Mouse (Mus musculus) CH12.LX (cell line): Measurements from ENCODE around the gene Spast. TPM values are rescaled to one million over a fixed set of nuclear protein-coding genes. Genes with fewer than 3 reads are reported as not detected.

Experiments used
- DNase-seq: peaks from one replicate; pipeline ENCODE4 v3.0.0-alpha.2; 2013; ENCODE audit errors: extremely low read depth
- H3K27ac ChIP-seq: 2 replicates; pipeline ENCODE4 v1.5.1; 2012; ENCODE audit warnings: low read depth, mild to moderate bottlenecking, control low read depth, moderate library complexity; ENCODE audit not compliant: insufficient read depth
- H3K27me3 ChIP-seq: replicated peaks from 2 replicates; pipeline ENCODE3; 2012; ENCODE audit warnings: inconsistent platforms
- H3K36me3 ChIP-seq, 2 experiments: replicated peaks in 1 of 2; 2 replicates each; pipeline versions ENCODE3 to v1.6.1; 2012; ENCODE audit warnings: inconsistent platforms in 1 of 2, low read length in 1 of 2, mild to moderate bottlenecking in 1 of 2, mixed read lengths in 1 of 2, moderate library complexity in 1 of 2; ENCODE audit not compliant: control insufficient read depth in 1 of 2, insufficient read depth in 1 of 2
- H3K4me1 ChIP-seq, 2 experiments: 2 replicates each; pipeline ENCODE4 v1.6.1; 2012; ENCODE audit warnings: inconsistent platforms in 1 of 2, moderate library complexity in 1 of 2; ENCODE audit not compliant: insufficient read depth in 2 of 2, control insufficient read depth in 1 of 2
- H3K4me2 ChIP-seq: 2 replicates; pipeline ENCODE4 v1.6.1; 2012; ENCODE audit warnings: low read depth, mild to moderate bottlenecking, control low read depth; ENCODE audit not compliant: poor library complexity, insufficient read depth, severe bottlenecking
- H3K4me3 ChIP-seq, 3 experiments: fragments of 150-350 bp in 1 of 3; sonication (generic) in 1 of 3; replicated peaks in 1 of 3; 2 replicates each; pipeline versions ENCODE3 to v1.5.1; 2011 to 2012; ENCODE audit warnings: low read depth in 2 of 3, low read length in 2 of 3, mild to moderate bottlenecking in 2 of 3, moderate library complexity in 2 of 3, control low read depth in 1 of 3, improper control_type of control experiment in 1 of 3, inconsistent platforms in 1 of 3, mixed read lengths in 1 of 3; ENCODE audit not compliant: poor library complexity in 1 of 3
- H3K79me2 ChIP-seq: replicated peaks from 2 replicates; pipeline ENCODE4 v1.6.1; 2012; ENCODE audit warnings: mild to moderate bottlenecking, moderate library complexity; ENCODE audit not compliant: control insufficient read depth, poor library complexity, insufficient read depth, severe bottlenecking; ENCODE audit errors: extremely low read depth
- H3K9ac ChIP-seq: 2 replicates; pipeline ENCODE4 v1.6.1; 2012; ENCODE audit warnings: low read depth, mild to moderate bottlenecking, control low read depth, moderate library complexity; ENCODE audit not compliant: insufficient read depth
- H3K9me3 ChIP-seq: replicated peaks from 2 replicates; pipeline ENCODE3; 2012; ENCODE audit warnings: low read length, inconsistent platforms, mixed read lengths
- CHD1 ChIP-seq: IDR thresholded peaks from 2 replicates; pipeline ENCODE4 v1.6.1; 2012; ENCODE audit warnings: low read depth, low read length, improper control_type of control experiment, inconsistent platforms
- E2F4 ChIP-seq: IDR thresholded peaks from 2 replicates; pipeline ENCODE4 v1.6.1; 2011; ENCODE audit warnings: low read depth, low read length, improper control_type of control experiment; ENCODE audit not compliant: insufficient replicate concordance
- ELF1 ChIP-seq: IDR thresholded peaks from 2 replicates; pipeline ENCODE4 v1.6.1; 2014; ENCODE audit warnings: low read depth, mild to moderate bottlenecking, inconsistent platforms, low read length, improper control_type of control experiment
- EP300 ChIP-seq: IDR thresholded peaks from 2 replicates; pipeline ENCODE4 v1.6.1; 2011; ENCODE audit warnings: low read length, improper control_type of control experiment
- ETS1 ChIP-seq: conservative IDR thresholded peaks from 2 replicates; pipeline ENCODE4 v1.6.1; 2012; ENCODE audit warnings: low read depth, mild to moderate bottlenecking, inconsistent platforms, low read length, improper control_type of control experiment, moderate library complexity
- HCFC1 ChIP-seq: IDR thresholded peaks from 2 replicates; pipeline ENCODE4 v1.6.1; 2012; ENCODE audit warnings: low read depth, mild to moderate bottlenecking, inconsistent platforms, low read length, improper control_type of control experiment
- IRF4 ChIP-seq: IDR thresholded peaks from 2 replicates; pipeline ENCODE4 v1.6.1; 2014; ENCODE audit warnings: low read depth, mild to moderate bottlenecking, inconsistent platforms, low read length, improper control_type of control experiment
- JUN ChIP-seq: IDR thresholded peaks from 2 replicates; pipeline ENCODE4 v1.6.1; 2011; ENCODE audit warnings: low read depth, mild to moderate bottlenecking, low read length, improper control_type of control experiment, moderate library complexity; ENCODE audit not compliant: insufficient read depth
- JUND ChIP-seq: conservative IDR thresholded peaks from 2 replicates; pipeline ENCODE4 v1.6.1; 2011; ENCODE audit warnings: low read depth, low read length, improper control_type of control experiment
- KAT2A ChIP-seq: IDR thresholded peaks from 2 replicates; pipeline ENCODE4 v1.6.1; 2012; ENCODE audit warnings: low read length, improper control_type of control experiment, inconsistent platforms; ENCODE audit not compliant: insufficient replicate concordance
- MAFK ChIP-seq: IDR thresholded peaks from 2 replicates; pipeline ENCODE4 v1.6.1; 2011; ENCODE audit warnings: low read length, improper control_type of control experiment; ENCODE audit not compliant: insufficient replicate concordance
- MAX ChIP-seq: IDR thresholded peaks from 2 replicates; pipeline ENCODE4 v1.6.1; 2011; ENCODE audit warnings: low read length, improper control_type of control experiment
- MAZ ChIP-seq: IDR thresholded peaks from 2 replicates; pipeline ENCODE4 v1.6.1; 2012; ENCODE audit warnings: low read depth, mild to moderate bottlenecking, inconsistent platforms, low read length, improper control_type of control experiment, moderate library complexity
- MXI1 ChIP-seq: IDR thresholded peaks from 2 replicates; pipeline ENCODE4 v1.6.1; 2011; ENCODE audit warnings: mild to moderate bottlenecking, low read depth, low read length, improper control_type of control experiment
- NELFE ChIP-seq: IDR thresholded peaks from 2 replicates; pipeline ENCODE4 v1.6.1; 2011; ENCODE audit warnings: low read depth, low read length, improper control_type of control experiment
- NRF1 ChIP-seq: IDR thresholded peaks from 2 replicates; pipeline ENCODE4 v1.6.1; 2014; ENCODE audit warnings: low read depth, mild to moderate bottlenecking, inconsistent platforms, low read length, improper control_type of control experiment, moderate library complexity
- PAX5 ChIP-seq: IDR thresholded peaks from 2 replicates; pipeline ENCODE4 v1.6.1; 2012; ENCODE audit warnings: low read length, inconsistent platforms, mixed read lengths
- POLR2A ChIP-seq: IDR thresholded peaks from 2 replicates; pipeline ENCODE4 v1.6.1; 2011; ENCODE audit warnings: low read depth, mild to moderate bottlenecking, improper control_type of control experiment, low read length
- SIN3A ChIP-seq: IDR thresholded peaks from 2 replicates; pipeline ENCODE4 v1.6.1; 2012; ENCODE audit warnings: low read length, improper control_type of control experiment, inconsistent platforms
- USF1 ChIP-seq: IDR thresholded peaks from 2 replicates; pipeline ENCODE4 v1.6.1; 2014; ENCODE audit warnings: low read depth, mild to moderate bottlenecking, inconsistent platforms, low read length, improper control_type of control experiment
- ZC3H11A ChIP-seq: IDR thresholded peaks from 2 replicates; pipeline ENCODE4 v1.6.1; 2012; ENCODE audit warnings: low read depth, mild to moderate bottlenecking, inconsistent platforms, low read length, improper control_type of control experiment
- ZNF384 ChIP-seq: IDR thresholded peaks from 2 replicates; pipeline ENCODE4 v1.6.1; 2012; ENCODE audit warnings: low read depth, low read length, improper control_type of control experiment, inconsistent platforms
- dilution Hi-C: fragments of 300-500 bp; cut with MboI; formaldehyde crosslinking; loops from 2 replicates; pipeline ENCODE4 v1.14.3; 2020; ENCODE audit warnings: low sequenced_read_pairs; ENCODE audit not compliant: extremely low pct_unique_long_range_greater_than_20kb, extremely low pct_ligation_motif_present
- in situ Hi-C: fragments of 300-500 bp; cut with MboI; formaldehyde crosslinking; loops from 3 replicates; pipeline ENCODE4 v1.14.3; 2019; ENCODE audit warnings: low sequenced_read_pairs, low pct_ligation_motif_present, low pct_unique_long_range_greater_than_20kb, mixed read lengths
- polyA plus RNA-seq: library from polyadenylated mRNA; unstranded; fragments of >175 nt; gene quantifications from 2 replicates; pipeline ENCODE4 v1.2.1, GENCODE M21; 2012; ENCODE audit warnings: low read depth; ENCODE audit not compliant: insufficient read length
- total RNA-seq, 2 experiments: library from RNA; depleted of rRNA; stranded (reverse); fragments of 300-350 nt in 1 of 2; fragments of >200 nt in 1 of 2; gene quantifications; 2 replicates each; pipeline ENCODE4 v1.2.3; 2012 to 2014

Gene Spast
- total and polyA plus RNA-seq, 3 experiments: 15.0 to 26.8 (median 21.7) TPM

DNA sequence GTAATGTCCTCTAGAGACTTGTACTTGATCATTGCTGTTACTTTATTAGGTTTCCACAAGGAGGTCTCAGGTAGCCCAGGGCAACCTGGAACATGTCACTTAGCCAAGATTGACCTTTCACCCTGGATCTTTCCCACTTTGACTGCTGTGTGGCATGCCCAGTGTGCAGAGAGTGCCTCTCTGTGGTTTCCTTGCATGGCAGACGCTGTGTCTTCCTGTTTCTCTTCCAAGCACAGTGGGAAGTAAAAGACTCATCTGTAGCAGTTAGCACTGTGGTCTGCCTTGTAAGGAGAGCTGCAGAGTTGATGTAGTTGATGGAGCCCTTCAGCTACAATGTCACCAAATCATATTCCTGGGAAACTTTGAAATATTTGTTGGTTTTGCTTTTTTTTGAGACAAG, 75.9 kb downstream of the Spast start:
- in situ Hi-C loops: no loop called here

DNA sequence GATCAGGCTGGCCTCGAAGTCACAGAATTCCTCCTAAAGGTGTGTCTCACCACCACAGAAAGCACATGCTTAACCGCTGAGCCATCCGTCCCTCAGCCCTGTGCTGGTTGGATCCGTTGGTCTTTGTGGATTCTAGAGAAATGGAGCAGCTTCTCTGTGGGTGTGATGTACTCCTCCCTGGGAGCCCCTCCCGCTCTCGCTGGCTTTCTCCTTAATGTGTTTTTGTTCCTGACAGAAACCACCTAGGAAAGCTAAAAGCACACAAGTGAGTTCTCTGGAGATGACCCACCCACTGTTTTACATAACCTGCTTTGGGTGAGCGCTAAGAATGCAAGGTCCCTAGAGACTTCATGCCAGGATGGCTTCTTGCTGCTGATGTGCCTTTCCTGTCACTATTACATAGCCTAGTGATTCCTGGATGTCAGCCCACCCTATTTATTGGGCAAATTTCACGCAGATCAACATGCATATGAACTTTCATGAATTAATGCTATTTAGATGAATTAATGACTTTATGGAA, 78.1 kb downstream of the Spast start:
- in situ Hi-C loops: no loop called here
- Histone ChIP-seq H3K4me1 (peaks cover 3 to 29% of the 10 kb centered on the region in 2 experiments; a peak in 3 of 4 replicates), H3K36me3 (peaks cover 48 to 88% of the 10 kb centered on the region in 2 experiments), H3K27ac (no peak overlapping the region), H3K9ac (no peak overlapping the region), H3K4me2 (no peak overlapping the region), H3K9me3 (no peaks in the 10 kb centered on the region), H3K79me2 (no peaks in the 10 kb centered on the region), H3K4me3 (no peak overlapping the region), H3K27me3 (no peaks in the 10 kb centered on the region)
- peak; percentile 73 for DNase-seq
- TF ChIP-seq USF1: no peak
- TF ChIP-seq PAX5: no peak
- no peak for TF ChIP-seq JUN
- TF ChIP-seq CHD1: no peak
- TF ChIP-seq MAZ: no peak
- TF ChIP-seq ETS1: no peak
- TF ChIP-seq MXI1: no peak
- TF ChIP-seq POLR2A: no peak
- no peak for TF ChIP-seq E2F4
- TF ChIP-seq JUND: no peak
- TF ChIP-seq HCFC1: no peak
- TF ChIP-seq ZNF384: no peak
- no peak for TF ChIP-seq EP300
- TF ChIP-seq NRF1: no peak
- no peak for TF ChIP-seq IRF4
- no peak for TF ChIP-seq NELFE
- no peak for TF ChIP-seq SIN3A
- TF ChIP-seq KAT2A: no peak
- dilution Hi-C loops: no loop called here

More for the DNA sequence above, 75.9 kb downstream of the Spast start:
- Histone ChIP-seq H3K4me2 (no peak overlapping the region), H3K9me3 (no peaks in the 10 kb centered on the region), H3K4me1 (peaks cover 3 to 29% of the 10 kb centered on the region in 2 experiments; a peak in 3 of 4 replicates), H3K27me3 (no peaks in the 10 kb centered on the region), H3K36me3 (peaks cover 53 to 85% of the 10 kb centered on the region in 2 experiments), H3K79me2 (no peaks in the 10 kb centered on the region), H3K4me3 (no peak overlapping the region), H3K9ac (no peak overlapping the region), H3K27ac (no peak overlapping the region)
- dilution Hi-C loops: no loop called here
- TF ChIP-seq MAFK: no peak
- no peak for TF ChIP-seq PAX5
- no peak for TF ChIP-seq MAX
- TF ChIP-seq IRF4: no peak
- no peak for TF ChIP-seq ZC3H11A
- TF ChIP-seq ELF1: no peak
- peak; percentile 9 for DNase-seq
